Mouse (Mus musculus) lung, embryonic 14.5 days (tissue): Measurements from ENCODE around the gene Nrp1. TPM values are rescaled to one million over a fixed set of nuclear protein-coding genes. Genes with fewer than 3 reads are reported as not detected.

Experiments
- ATAC-seq: fragments of 200-750 bp; cut with Nextera tagmentation; 2 replicates; pipeline ENCODE4 v1.8.0; 2017; ENCODE audit warnings: mild to moderate bottlenecking, moderate TSS enrichment, moderate library complexity; ENCODE audit not compliant: insufficient read depth
- DNase-seq: peaks from one replicate; pipeline ENCODE4 v3.0.0-alpha.2; 2015
- H3K27ac ChIP-seq: fragments of 300-500 bp; sonication (generic); 2 replicates; pipeline ENCODE4 v1.5.1; 2014; ENCODE audit warnings: low read depth, mild to moderate bottlenecking, moderate library complexity
- H3K27me3 ChIP-seq: fragments of 300-500 bp; sonication (generic); 2 replicates; pipeline ENCODE4 v1.6.1; 2014; ENCODE audit warnings: low read length, control low read depth; ENCODE audit not compliant: insufficient read depth
- H3K36me3 ChIP-seq: fragments of 300-500 bp; sonication (generic); 2 replicates; pipeline ENCODE4 v1.6.1; 2014; ENCODE audit warnings: control low read depth; ENCODE audit not compliant: insufficient read depth
- H3K4me1 ChIP-seq: fragments of 300-500 bp; sonication (generic); 2 replicates; pipeline ENCODE4 v1.6.1; 2014; ENCODE audit warnings: antibody characterized with exemption, control low read depth; ENCODE audit not compliant: insufficient read depth
- H3K4me2 ChIP-seq: fragments of 300-500 bp; sonication (generic); 2 replicates; pipeline ENCODE4 v1.6.1; 2014; ENCODE audit warnings: mild to moderate bottlenecking
- H3K4me3 ChIP-seq: fragments of 300-500 bp; sonication (generic); 2 replicates; pipeline ENCODE4 v1.5.1; 2014; ENCODE audit warnings: low read depth, low read length
- H3K9ac ChIP-seq: fragments of 300-500 bp; sonication (generic); 2 replicates; pipeline ENCODE4 v1.6.1; 2014
- H3K9me3 ChIP-seq: fragments of 300-500 bp; sonication (generic); 2 replicates; pipeline ENCODE4 v1.6.1; 2016; ENCODE audit warnings: low read depth, low read length, control low read depth
- CTCF ChIP-seq: IDR thresholded peaks from 2 replicates; pipeline ENCODE4 v1.5.1; 2016; ENCODE audit warnings: antibody characterized with exemption, low read depth
- WGBS: fragments of 180-500 bp; shearing (Covaris S2); extraction: QIAGEN DNeasy Blood & Tissue Kit; methylation state at CpG from one replicate; pipeline ENCODE4 v1.1.7; 2014; 5-methylcytosine and 5-hydroxymethylcytosine counted together
- microRNA counts: library from miRNA; unstranded; fragments of <30 nt; microRNA quantifications from one replicate; lab custom pipeline; 2016
- microRNA-seq: library from miRNA; unstranded; fragments of <30 nt; microRNA quantifications from one replicate; pipeline ENCODE4, GENCODE M21; 2016; ENCODE audit warnings: borderline number of aligned reads
- polyA plus RNA-seq: library from polyadenylated mRNA; unstranded; fragments of >200 nt; fragmentation: Nextera tagmentation; extraction: Ambion mirVana; gene quantifications from 2 replicates; pipeline ENCODE4 v1.2.1, GENCODE M21; 2014

Nrp1 gene
- polyA plus RNA-seq, 1 experiment from 2014 or later: 94.3 TPM

DNA sequence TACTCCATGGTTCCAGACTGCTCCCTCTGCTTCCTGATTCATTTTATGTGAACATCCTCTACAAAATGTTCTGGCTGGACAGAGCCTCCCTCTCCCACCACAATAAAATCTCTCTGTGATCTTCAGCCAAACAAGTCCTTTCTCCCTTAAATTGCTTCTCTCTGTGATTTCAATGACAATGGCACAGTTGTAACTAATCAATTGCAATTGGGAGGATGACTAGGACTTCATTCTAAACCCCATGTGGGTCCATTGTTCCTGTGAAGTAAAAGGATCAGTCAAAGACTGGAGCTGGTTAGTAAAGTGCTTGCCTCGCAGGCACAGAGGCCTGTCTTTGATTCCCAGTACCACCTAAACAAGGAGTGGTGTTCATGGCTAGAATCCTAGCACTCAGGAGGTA, 180.0 kb downstream of the Nrp1 start:
- H3K4me1 ChIP-seq: no peaks in the 10 kb centered on the region
- 68% methylated on average over 1 of the region's 1 CpGs for WGBS
- H3K36me3 ChIP-seq: no peaks in the 10 kb centered on the region
- no peak for ATAC-seq
- H3K9me3 ChIP-seq: no peaks in the 10 kb centered on the region
- no peak for TF ChIP-seq CTCF
- H3K9ac ChIP-seq: no peak overlapping the region
- no peak overlapping the region for H3K4me2 ChIP-seq
- H3K4me3 ChIP-seq: no peak overlapping the region
- DNase-seq: no peak
- H3K27me3 ChIP-seq: no peaks in the 10 kb centered on the region
- H3K27ac ChIP-seq: no peak overlapping the region

DNA sequence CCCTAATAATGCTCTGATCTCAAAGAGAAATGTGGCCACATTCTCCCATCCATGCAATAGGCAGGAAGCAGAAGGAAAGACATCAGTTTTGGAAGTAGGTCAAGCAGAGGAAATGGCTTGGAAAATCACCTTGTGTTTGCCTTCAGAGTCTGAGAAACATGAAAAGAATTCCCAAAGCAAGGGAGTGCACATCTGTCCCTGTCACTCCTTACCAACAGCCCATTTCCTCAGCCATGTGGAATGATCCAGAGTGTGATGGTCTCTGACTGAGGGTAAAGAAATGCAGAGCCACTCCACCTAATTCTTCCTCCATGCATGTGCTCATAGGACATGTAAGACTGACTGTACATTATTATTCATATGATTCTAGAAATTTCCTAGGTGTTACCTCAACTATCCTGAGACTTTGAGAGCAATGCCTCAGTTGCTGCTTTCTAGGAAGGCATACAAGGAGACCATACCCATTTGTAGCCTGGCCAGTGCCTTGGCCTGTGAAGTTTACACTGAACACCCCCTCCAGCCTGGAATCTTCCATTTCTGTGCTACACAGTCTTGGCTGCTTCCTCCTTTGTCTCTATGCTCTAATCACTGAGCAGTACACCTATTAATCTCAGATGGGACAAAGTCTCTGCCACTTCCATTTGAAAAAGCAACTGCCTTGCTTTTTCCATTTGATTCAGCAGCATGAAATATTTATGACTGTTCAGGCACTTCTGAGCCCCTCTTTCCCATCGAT, 183.1 kb downstream of the Nrp1 start:
- Histone ChIP-seq H3K9ac (no peak overlapping the region), H3K4me3 (no peak overlapping the region), H3K36me3 (no peaks in the 10 kb centered on the region), H3K27me3 (no peaks in the 10 kb centered on the region), H3K27ac (no peak overlapping the region), H3K4me2 (no peak overlapping the region), H3K9me3 (no peaks in the 10 kb centered on the region), H3K4me1 (peaks cover 4% of the 10 kb centered on the region)
- no peak for TF ChIP-seq CTCF
- DNase-seq: no peak
- WGBS: 45% methylated on average over 1 of the region's 1 CpGs
- ATAC-seq: no peak

DNA sequence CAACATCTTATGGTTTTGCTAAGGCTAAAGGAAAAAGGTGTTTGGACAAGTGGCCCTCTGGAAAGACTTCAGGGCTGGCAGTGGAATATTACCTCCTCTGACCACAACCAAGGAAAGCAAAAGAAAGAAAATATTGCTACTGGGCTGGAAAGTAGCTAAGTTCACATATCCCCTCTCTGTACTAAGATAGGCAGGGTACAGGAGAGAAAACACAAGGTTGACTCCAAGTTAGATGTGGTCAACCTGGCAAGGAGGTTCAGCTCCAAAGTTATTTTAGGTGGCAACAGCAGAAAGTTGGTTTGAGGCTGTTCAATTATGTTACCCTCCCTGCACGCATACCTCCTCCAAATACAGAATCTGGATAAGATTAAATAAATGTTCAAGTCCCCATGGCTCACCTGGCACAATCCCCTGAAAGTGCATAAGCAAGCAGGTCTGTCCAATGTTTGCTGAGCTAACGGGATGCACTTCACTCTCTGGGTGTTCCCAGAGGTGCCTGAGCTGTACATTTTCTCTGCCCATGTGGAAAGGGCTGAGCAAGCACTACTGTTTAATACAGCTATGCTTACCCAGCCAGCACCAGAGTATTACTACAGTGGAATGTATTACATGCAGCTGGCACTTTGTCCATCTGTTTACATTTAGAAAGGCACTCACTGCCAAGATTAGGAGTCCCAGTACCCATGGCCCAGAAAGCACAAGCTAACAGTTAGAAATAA, 185.9 kb downstream of the Nrp1 start:
- peak; percentile 24 for DNase-seq
- Histone ChIP-seq H3K36me3 (no peaks in the 10 kb centered on the region), H3K9me3 (no peaks in the 10 kb centered on the region), H3K9ac (no peak overlapping the region), H3K4me1 (peaks cover 4% of the 10 kb centered on the region), H3K27me3 (no peaks in the 10 kb centered on the region), H3K27ac (no peak overlapping the region), H3K4me2 (no peak overlapping the region), H3K4me3 (no peak overlapping the region)
- ATAC-seq: peak; percentile 60; the same call in 1 of the 2 replicates
- 55% methylated on average over 2 of the region's 2 CpGs for WGBS
- TF ChIP-seq CTCF: no peak

DNA sequence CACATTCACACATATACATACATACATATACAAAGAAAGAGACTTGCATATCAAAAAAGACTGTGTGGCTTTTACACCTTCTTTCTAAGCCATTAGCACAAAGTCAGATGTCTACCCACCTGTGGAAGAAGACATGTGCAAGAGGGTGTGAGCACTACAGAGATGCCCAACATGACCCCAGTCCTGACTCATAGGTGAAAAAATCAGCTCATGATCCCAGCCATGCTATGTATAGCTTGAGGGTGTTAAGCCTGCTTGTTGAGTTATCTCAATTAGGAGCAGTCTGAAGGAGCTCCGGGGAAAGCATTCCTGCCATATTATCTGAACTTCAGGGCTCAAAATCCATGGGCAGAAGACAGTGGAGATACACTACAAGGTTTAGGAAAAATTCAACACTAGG, 187.9 kb downstream of the Nrp1 start:
- DNase-seq (no peak), ATAC-seq (no peak)
- Histone ChIP-seq H3K4me1 (peaks cover 4% of the 10 kb centered on the region), H3K9me3 (no peaks in the 10 kb centered on the region), H3K4me2 (no peak overlapping the region), H3K27me3 (no peaks in the 10 kb centered on the region), H3K9ac (no peak overlapping the region), H3K36me3 (no peaks in the 10 kb centered on the region), H3K27ac (no peak overlapping the region), H3K4me3 (no peak overlapping the region)
- WGBS: 93% methylated on average over 1 of the region's 1 CpGs
- no peak for TF ChIP-seq CTCF

DNA sequence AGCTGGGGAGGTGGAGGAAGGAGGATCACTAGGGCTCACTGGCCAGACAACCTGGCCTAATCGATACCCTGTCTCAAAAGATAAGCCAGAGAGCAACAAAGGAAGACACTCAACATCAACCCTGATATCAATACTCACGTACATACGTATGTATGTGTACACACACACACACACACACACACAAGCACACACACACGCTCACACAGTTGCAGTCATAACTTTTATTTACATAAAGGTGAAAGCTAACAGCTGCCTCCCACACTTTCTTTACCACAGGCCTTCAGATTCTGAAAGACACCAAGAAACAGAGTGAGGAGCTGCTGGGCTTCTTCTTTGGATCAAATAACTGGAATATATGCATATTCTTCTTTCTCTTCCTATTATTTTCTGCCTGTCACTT, 189.0 kb downstream of the Nrp1 start:
- DNase-seq: no peak
- no peak overlapping the region for H3K27ac ChIP-seq
- no peaks in the 10 kb centered on the region for H3K36me3 ChIP-seq
- no peak for ATAC-seq
- no peak overlapping the region for H3K9ac ChIP-seq
- no peaks in the 10 kb centered on the region for H3K9me3 ChIP-seq
- no peak overlapping the region for H3K4me2 ChIP-seq
- WGBS: 69% methylated on average over 4 of the region's 4 CpGs
- H3K4me3 ChIP-seq: no peak overlapping the region
- H3K4me1 ChIP-seq: peaks cover 4% of the 10 kb centered on the region
- no peak for TF ChIP-seq CTCF
- H3K27me3 ChIP-seq: no peaks in the 10 kb centered on the region

DNA sequence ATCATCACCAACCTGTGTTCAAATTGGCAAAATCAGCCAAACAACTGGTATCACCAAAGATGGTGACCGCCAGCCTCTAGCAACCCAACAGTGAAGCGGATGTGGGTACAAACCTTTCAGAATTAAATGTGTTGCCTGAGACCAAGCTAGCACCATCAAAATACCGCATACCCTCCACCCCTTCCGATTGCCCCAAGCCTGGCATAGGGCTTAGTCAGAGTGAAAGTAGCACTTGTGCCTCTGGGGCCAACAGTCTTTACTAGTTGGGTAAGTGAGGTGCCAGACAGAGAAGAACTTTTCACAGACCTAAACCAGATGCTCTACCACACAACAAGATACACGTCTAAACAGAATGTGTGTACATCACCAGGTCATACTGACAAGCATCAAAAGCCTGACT, 191.3 kb downstream of the Nrp1 start:
- 88% methylated on average over 5 of the region's 5 CpGs for WGBS
- Histone ChIP-seq H3K36me3 (no peaks in the 10 kb centered on the region), H3K27ac (no peak overlapping the region), H3K4me3 (no peak overlapping the region), H3K27me3 (no peaks in the 10 kb centered on the region), H3K4me2 (no peak overlapping the region), H3K9me3 (no peaks in the 10 kb centered on the region), H3K4me1 (peaks cover 1% of the 10 kb centered on the region), H3K9ac (no peak overlapping the region)
- no peak for TF ChIP-seq CTCF
- ATAC-seq: no peak
- no peak for DNase-seq

DNA sequence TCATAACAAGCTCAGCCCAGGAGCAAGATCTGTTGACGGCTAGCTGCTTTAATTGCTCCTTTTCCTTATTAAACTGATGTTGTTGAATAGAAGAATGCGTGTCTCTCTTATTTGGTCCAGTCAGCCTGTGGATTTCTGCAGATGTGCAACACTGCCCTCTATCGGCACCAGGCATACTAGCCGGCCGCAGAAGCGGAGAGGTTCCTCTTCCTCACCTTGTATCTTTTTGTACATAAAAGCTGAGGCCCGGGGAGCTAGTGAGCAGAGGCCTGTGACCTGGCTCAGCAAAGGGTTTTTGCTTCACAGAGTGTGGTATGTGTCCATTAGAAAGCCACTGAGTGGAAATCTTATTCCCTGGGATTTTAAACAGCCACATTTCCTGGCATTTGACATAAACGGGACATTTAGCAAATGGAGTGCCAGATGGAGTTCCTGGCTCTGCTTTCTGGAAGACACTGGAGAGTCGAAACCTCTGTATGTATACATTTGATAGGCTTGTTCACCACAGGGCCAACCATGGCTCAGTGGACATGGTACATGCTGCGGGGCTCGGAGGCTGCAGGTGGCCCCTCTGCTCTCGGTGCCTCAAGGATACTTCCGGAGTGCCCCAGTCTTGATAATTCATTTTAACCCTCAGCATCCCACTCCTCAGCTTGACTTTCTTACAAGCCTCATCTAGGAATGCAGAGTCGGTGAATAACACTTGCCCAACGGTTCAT, 193.2 kb downstream of the Nrp1 start:
- no peak for ATAC-seq
- no peaks in the 10 kb centered on the region for H3K36me3 ChIP-seq
- DNase-seq: peak; percentile 87
- H3K9me3 ChIP-seq: no peaks in the 10 kb centered on the region
- no peaks in the 10 kb centered on the region for H3K27me3 ChIP-seq
- no peak overlapping the region for H3K9ac ChIP-seq
- no peak overlapping the region for H3K4me2 ChIP-seq
- TF ChIP-seq CTCF: peak; percentile 84
- no peaks in the 10 kb centered on the region for H3K4me1 ChIP-seq
- H3K27ac ChIP-seq: no peak overlapping the region
- WGBS: 46% methylated on average over 15 of the region's 15 CpGs
- H3K4me3 ChIP-seq: no peak overlapping the region

MicroRNAs encoded within 50 kb of the gene (microRNA counts, 519-probe panel; counts per million panel counts)
- microRNA mmu-miR-1903 (lab: Ali Mortazavi, UCI): 1,858 counts per million, percentile 18 among the panel's probes with 10 or more counts

Small RNA genes within 50 kb of the gene (microRNA-seq; reads per million reads assigned to microRNA genes)
- gene Mir1903: not detected
